Mouse (Mus musculus): ENCODE results near the gene Frem1. TPM values are rescaled to one million over a fixed set of nuclear protein-coding genes. Genes with fewer than 3 reads are reported as not detected.

The Frem1 gene
- total RNA-seq, 2 experiments from 2014 or later, result 0.25 to 0.30 TPM

DNA sequence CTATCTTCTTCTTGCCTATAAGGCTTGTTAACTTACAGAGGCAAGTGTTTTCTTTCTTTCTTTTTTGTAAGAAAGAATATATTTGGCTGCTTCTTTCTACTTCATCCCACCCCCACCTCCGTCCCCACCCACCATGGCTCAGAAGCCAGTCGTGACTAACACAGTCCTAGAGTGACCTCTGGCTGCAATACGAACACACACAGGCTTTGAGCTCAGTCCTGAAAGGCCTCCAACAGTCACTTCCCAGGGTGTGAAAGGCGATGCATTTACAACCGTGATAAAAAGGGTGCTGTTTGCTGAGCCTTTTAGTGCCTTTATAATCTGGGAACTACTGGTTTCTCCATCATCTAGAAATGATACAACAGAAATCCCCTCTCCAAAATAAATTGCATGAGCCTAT is 117.8 kb downstream of the Frem1 start:
- peak; percentile 15 to 31 for DNase-seq

DNA sequence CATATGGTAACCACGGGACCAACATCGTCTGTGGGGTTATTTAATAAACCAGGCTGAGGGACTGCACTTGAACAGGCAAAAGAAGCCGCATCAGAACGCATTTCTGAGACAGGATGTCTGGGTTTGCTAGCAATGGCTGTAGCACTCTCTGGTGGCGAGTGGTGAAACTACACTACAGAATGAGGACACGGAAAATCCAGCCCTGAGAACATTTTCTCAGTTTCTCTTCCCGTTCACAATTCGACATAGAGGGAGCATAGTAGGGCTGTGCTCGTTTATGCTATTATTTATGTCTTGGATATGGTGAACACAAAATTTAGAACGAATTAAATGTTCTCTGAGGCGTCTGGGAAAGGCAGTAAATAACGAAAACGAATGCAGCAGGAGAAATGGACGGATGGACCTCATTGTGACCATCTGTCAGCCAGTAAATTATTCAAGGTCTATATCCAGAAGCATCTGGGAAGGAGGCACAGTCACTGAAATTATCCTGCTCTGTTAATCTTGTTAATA is 118.4 kb downstream of the Frem1 start:
- intact Hi-C loops (cut with DNase I), result loop anchor here (1.0 to 5.0 kb wide), 4 partner anchors 129 to 1756 kb away; no protein-coding TSS in a partner anchor
- DNase-seq, result peak; percentile 65 to 76

More for the DNA sequence above, 117.8 kb downstream of the Frem1 start:
- intact Hi-C loops (cut with DNase I), result loop anchor here (2.0 to 5.0 kb wide), 2 partner anchors 248 to 1757 kb away; no protein-coding TSS in a partner anchor

DNA sequence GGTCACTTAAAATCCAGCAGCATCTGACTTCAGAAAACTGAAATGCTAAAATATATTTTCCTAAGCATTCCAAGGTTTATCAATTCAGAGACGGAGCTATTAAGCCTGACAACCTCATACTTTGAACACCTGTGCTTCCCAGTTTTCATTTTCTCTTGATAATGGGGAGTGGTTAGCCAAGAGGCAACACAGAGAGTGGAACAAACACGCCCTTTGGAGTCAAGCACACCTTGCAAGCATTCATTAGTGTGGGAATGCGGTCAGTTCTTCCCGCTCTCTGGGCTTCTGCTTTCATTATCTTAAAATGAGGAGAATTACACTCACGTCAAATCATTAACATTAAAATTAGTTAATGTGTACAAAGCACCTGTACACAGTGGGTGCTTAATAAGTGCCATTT is 122.1 kb downstream of the Frem1 start:
- no peak for DNase-seq
- intact Hi-C loops (cut with DNase I), result loop anchor here (5.0 kb wide), 1 partner anchor 1753 kb away; no protein-coding TSS in a partner anchor

DNA sequence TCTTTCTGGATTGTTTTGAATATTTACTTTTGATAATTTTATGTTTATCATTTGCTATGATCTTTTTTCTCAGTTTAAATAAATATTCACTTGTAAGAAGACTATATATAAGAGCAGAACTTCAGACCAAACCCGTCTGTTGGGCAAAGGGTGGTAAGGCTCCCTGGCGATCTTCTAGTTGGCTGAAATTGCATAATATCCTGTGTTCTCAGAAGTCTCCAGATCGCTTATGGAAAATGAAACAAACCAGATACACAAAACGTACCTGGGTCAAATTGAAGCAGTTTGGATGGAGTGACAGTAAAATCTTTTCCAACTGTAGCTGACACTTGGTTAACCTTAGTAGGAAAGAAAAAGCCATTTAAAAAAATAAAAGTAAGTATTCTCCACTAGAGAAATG is 130.2 kb downstream of the Frem1 start:
- intact Hi-C loops (cut with DNase I), result no loop called here
- DNase-seq, result no peak

DNA sequence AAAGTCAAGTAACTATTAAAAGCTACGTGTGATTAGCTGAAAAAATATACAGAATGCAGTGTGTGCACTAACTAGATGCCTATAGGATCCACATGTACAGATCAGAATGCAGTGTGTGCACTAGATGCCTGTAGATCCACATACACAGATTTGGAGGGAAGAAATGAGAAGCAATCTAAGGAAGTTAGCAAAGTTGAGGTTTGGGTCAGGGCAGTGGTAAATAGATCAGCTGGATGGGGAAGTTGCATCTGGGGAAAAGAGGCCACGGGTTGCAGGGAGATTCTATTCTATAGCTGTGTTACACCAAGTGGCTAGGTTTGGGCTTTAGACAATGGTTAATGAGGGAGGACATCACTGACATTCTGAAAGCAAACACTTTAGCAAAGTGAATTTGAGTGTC is 133.5 kb downstream of the Frem1 start:
- no peak for DNase-seq
- intact Hi-C loops (cut with DNase I), result no loop called here

DNA sequence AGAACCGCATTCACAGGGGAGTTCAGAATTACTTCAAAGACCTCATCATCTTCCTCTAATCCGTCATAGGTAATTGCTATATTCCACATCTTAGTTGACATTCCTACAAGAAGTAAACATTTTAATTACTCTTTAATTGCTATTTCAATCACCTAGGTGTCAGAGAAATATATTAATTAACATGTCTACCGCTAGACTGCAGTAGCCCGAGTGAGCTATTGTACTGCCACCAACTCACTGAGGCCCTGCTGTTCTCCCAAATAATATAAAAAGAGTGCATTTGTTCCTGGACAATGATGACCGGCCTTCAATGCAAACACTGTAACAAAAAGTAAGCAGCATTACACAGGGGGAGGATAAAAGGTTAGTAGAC is 135.5 kb downstream of the Frem1 start:
- intact Hi-C loops (cut with DNase I), result no loop called here

DNA sequence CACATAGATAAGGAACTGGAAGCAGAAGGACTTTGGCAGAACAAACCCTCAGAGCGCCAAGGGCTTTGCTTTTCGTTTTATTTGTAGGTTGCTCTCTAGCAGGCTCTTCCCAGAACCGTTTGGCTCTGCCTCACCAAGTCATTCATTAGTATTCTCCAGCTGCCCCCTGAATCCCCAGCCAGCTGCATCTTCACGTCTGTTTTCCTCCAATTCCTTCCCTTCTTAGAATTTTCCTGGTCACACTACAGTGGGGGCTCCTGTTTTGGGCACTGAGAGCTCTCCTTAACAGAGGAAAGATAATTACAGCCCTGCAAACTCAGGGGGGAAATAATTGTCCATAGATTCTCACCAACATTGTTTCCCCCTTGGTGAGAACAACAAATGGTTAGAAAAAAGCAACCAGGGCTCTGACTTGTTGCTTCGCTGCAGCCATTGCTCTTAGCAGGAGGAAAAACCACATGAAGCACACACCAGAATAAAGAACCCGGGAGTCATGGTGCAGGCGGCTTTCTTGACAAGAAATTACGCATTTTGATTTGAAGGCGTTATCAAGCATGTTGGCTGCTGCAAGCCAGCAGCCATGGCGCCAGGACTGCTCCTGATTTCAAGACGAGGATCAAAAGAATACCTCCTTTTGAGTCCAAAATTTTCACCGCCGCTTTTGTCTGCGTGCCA is 136.0 kb downstream of the Frem1 start:
- DNase-seq, result peak in 1 of 2 experiments; percentile 17
- intact Hi-C loops (cut with DNase I), result no loop called here

More for the DNA sequence above, 135.5 kb downstream of the Frem1 start:
- no peak for DNase-seq

DNA sequence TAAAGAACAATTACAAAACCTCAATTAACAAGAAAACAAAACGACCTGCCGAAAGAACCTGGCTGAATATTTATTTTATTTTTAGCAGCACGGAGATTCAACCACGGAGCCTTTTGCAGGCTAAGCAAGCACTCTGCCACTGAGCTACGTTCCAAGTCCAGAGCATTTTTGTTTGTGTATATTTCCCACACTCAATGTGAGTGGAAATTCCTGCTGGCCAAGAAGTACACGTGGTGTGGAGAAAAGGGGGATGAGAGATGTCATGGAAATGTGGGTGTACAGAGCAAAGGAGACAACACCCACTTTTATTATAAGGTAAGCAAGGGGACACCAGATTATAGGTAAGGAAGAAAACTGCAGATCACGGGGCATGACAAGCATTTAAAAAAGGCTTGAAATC is 136.6 kb downstream of the Frem1 start:
- intact Hi-C loops (cut with DNase I), result no loop called here
- DNase-seq, result peak in 1 of 2 experiments; percentile 7

DNA sequence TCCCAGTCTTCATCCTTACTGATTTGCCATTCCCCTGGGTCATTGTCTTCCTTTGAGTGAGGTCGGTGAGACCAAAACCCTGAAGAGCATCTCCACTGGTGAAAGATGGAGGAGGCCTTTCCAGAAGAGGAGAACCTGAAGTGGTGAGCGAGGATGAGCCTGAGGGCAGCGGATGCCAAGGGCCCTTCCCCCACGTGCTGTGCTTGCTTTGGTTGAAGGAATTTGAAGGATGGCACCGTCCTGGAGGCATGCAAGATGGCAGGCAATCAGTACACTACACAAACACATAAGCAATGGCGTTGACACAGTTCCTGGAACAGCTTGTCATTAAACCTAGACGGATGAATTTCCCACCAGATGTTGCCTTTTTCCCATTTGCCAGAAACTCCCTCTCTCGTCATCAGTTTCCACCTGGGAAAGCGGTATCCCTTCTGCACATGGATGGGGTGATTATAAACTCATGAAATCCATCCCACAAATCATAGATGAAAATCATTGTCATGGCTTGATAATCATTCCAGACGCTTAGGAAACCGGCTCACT is 137.5 kb downstream of the Frem1 start:
- intact Hi-C loops (cut with DNase I), result no loop called here
- no peak for DNase-seq

DNA sequence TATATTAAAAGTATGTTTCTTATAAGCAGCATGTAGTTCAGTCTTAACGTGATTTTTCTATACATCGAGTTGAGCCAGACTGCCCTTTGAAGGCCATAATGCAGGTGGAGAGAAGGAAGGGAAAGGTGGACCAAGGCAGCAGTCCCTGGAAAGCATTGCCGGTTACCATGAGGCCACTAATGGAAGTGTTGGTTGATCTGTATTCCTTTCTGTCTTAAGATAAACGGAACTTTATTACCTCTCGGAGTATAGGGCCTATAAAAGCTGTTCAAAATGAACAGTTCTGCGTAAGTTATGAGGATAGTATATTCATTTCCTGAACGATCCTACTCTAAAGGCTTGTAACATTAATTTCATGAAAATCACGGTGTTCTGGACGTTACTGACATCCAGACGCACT is 156.9 kb downstream of the Frem1 start:
- intact Hi-C loops (cut with DNase I), result no loop called here
- no peak for DNase-seq

DNA sequence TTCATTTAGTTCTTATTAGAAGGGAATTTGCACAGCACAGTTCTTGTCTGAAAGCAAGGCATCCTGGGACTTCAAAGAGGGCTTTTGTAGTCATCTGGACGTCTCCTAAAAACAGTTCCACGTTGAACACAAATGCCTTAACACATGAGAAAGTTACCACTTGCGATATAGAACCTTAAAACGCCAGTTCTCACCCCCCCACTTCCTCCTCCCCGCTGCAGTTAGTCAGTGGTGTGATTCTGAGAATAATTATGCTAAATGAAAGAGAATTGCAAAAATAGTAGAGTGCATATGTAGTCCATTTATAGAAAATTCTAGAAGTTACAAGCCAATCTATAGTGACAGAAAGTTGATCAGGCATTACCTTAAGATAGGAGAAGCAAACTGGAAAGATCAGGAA is 159.9 kb downstream of the Frem1 start:
- intact Hi-C loops (cut with DNase I), result no loop called here

DNA sequence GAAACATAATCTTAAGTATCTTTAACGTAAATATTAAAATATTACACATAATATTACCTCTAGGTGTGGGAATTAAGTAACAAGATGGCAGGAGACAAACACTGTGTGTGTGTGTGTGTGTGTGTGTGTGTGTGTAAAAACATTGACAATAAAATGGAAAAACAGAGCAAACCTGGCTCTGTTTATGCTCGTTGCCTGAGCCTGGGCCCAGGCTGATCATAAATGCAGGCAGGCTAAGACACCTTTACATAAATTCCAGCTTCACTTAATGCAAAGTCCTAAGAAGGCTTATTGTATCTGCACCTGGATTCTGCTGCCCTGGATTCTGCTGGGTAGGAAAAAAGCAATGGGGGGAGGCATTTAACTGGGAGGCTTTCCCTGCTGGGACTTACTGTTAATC is 160.6 kb downstream of the Frem1 start:
- intact Hi-C loops (cut with DNase I), result no loop called here
- no peak for DNase-seq

More for the DNA sequence above, 159.9 kb downstream of the Frem1 start:
- DNase-seq, result no peak

DNA sequence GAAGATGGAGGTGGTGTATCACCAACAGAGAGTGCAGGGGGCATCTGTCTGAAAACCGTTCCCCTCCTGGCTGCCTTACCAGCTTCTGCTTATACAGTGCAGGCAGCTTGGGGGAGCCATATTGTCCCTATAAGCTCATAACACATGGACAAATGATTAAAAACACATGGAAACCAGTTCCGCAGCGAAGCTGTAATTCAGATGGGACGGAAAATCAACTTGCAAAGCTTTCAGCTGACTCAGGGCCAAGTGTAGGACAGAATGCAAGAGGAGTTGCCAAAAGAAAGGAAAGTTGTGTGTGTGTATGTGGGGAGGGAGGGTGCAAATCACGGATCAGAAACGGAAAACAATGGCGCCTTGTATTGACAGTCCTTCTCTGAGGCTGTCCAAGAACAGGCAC is 161.1 kb downstream of the Frem1 start:
- DNase-seq, result no peak
- intact Hi-C loops (cut with DNase I), result no loop called here

DNA sequence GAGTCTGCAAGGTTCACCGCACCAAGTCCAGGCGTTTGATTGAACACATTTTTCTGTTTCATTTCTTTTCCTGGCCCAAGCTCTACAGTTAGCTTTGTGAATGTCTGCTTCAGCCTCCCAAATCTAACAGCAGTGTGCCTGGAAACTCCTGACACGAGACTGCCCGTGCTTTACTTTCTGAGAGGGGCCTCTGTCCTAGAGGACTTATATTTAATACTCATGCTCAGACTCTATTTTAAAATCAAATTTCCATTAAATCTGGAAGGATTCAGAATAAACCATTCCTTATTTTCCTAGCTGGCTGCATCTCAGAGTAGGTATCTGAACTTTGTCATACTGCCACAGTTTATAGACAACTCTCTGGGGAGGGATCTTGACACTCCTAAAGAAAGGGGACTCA is 161.6 kb downstream of the Frem1 start:
- DNase-seq, result no peak
- intact Hi-C loops (cut with DNase I), result no loop called here

DNA sequence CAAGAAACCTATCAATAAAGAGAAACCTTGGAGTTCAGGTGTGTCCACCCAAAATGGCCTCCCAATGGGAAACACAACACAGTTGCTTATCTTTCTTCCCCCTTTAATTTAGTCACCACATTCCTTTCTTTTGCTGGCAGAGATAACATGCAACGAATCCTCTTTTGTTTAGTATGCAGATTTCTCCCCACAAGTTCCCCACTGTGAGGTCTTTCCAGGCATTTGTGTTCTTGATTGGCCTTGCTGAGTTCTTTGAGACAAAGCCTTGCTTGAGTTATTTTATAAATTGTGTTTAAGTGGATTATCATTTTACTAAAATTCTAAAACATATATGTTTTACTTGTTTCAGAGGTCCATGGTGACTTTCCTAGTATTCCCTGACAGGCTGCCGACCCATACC is 166.0 kb downstream of the Frem1 start:
- DNase-seq, result no peak
- intact Hi-C loops (cut with DNase I), result no loop called here

DNA sequence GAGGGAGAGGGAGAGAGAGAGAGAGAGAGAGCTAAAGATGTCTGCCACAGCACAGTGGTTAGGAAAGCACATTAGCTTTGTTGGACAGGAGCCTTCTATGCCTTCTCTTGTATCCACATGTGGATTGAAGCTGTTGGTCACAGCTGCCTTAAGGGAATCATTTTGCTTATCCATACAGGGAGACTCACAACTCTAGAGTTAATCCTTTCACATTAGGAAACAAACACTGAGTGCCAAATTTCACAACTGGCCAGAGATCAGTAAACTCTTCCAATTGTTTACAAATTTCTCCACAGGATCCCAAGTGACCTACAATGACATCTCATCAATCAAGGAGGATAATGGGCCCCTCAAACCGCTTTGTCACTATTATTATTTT is 166.6 kb downstream of the Frem1 start:
- intact Hi-C loops (cut with DNase I), result no loop called here
- no peak for DNase-seq

DNA sequence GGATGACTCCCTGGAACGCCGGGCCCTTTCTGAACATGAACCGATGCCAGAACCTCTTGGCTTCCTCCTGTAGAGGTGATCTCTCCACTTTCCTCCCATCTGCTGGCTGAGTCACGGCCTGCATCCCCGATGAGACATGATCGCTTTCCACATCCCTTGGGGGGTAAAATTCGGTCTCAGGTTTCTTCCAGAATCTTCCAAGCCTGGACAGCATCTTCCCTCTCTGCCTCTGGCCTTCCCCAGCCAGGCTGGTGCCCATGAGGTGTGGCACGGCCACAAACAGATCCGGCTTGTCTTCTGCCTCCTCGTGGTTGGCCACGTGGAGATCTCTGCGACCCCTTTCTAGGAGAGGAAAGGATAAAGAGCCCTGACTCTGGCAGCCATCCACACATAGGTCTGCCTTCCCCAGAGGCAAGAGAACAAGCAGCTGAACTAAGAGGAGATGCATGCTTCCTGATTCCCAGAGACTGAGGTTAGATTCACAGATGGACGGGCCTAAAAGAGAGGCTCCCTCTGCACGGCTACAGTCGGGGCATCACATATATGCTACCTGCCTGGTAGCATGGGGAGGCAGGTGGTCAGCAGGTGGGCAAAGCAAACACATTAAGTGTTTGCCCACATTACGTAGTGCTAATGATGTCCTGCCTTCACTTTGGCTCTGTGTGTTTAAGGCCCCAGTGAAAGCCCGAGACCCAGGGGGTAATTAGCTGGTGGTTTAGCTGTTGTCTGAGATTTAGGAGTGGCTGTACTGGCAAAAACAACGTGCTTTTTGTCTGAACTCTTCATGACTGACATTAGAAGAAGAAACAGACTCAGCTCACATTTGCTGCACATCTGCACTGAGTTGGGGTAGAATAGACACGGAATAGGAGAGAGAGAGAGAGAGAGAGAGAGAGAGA is 167.3 kb downstream of the Frem1 start, which contains the start of gene Cer1:
Gene Cer1, minus strand, starts transcription at position 513 of the 899 bp plus-strand sequence.
- intact Hi-C loops (cut with DNase I), result no loop called here
- no peak for DNase-seq

DNA sequence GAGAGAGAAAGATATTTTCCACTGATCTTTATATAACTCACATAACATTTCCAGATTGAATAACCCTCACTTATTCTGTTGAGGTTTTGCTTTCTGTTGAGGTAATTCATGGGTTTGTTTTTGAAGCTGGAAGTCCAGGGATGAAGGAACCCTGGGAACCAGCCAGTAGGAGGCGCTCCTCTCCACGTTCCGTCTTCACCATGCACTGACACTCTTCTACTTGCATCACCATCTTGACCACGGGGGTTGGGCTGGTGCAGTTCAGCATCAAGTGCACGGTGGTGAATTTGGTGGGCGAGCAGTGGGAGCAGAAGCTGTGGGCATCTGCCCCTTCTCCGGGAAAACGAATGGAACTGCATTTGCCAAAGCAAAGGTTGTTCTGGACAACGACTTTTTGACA is 169.6 kb downstream of the Frem1 start:
- no peak for DNase-seq
- intact Hi-C loops (cut with DNase I), result no loop called here

DNA sequence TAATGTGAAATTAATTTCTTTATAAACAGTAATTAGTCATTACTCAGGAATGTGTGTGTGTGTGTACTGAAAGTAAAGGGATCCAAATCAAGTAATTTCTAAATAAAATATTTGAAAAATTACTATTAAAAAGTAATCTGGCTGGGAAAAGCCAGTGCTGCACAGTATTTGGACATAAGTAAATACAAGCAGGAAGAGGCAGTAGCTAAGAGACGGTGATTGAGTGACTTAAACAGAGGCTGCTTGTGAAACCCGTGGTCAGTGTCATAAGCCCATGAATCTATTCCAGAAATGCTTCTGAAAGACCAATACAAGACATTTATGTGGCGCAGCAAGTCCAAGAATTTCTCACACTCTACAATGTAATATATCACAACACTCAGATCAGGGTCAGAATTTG is 170.8 kb downstream of the Frem1 start:
- no peak for DNase-seq
- intact Hi-C loops (cut with DNase I), result no loop called here

DNA sequence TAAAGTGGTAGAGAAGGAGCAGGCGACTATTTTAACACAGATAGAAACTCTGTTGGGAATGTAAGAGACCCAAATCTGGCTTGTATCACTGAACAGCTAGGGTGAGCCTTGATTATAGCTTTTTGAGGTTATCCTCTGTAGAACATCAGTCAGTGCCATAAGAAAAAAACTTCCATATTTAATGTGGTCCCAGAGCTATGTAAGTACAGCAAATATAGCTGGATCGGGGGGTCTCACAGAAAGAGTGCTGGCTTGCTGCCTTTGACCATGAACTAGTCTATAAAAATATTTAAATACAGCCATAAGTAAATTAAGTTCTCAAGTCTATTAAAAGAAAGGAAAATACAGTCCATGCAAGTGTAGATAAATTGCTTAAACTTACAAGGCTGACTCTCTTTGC is 171.9 kb downstream of the Frem1 start:
- DNase-seq, result no peak
- intact Hi-C loops (cut with DNase I), result no loop called here

DNA sequence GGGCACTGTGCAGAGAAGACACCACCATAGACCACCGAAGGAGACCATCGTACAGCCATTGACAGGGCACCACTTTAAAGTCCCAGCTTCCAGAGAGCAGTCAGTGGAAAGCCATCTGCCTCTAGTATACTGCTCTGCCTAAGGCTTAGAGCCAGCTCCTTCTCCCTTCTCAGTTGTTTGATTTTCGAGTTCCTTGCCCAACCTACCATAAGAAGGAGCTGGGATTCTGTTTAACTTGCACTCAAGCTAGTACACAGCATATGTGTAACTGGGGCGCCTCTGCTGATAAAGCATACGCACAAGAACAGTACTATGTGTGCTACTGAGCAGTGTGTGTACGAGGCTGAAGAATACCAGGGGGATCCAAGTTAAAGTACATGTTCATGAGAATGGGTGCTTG is 173.0 kb downstream of the Frem1 start:
- intact Hi-C loops (cut with DNase I), result no loop called here
- DNase-seq, result no peak

Measured in heart, postnatal 36 days (tissue).